Mouse (Mus musculus): ENCODE measurements at regions not wholly inside any gene's neighbourhood (a gene's known extent, or its start where the extent isn't known, plus 50 kb on each side); places are given as distances from the start of the nearest gene placed in this dataset.
A peak's percentile ranks its signal among the peaks of the same experiment; 100 is the strongest.

GRCm38 (mm10) chr8:112212170-112212569 is 197.3 kb upstream of the Gm6793 start:
- peak; percentile 4 for DNase-seq (ENCODE audit: low spot score)

DNA sequence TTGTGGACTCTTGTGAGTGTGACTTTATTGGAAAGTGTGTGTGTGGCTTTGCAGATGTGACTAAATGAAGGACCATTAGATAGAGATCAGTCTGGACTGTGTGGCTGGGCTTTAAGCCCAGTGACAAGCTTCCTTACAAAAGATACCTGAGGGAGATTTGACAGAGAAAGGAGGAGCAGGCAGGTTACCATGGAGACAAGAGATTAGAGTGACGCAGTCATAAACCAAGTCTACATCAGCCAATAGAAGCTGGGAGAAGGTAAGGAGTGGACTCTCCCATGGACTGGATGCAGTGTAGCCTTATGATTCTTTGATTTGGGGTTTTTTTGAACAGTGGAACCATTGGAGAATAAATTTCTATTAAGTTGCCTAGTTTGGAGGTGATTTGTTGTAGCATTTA is 181.6 kb upstream of the Gm6793 start:
- DNase-seq (ENCODE audit: low spot score) = no peak

- DNase-seq (ENCODE audit: low spot score) = no peak
These were observed 181.0 kb upstream of the Gm6793 start for GRCm38 (mm10) chr8:112195880-112196279.

GRCm38 (mm10) chr8:112191846-112192245 is 177.0 kb upstream of the Gm6793 start:
- peak; percentile 56 for DNase-seq (ENCODE audit: low spot score)

GRCm38 (mm10) chr8:112189698-112190097 is 174.9 kb upstream of the Gm6793 start:
- no peak for DNase-seq (ENCODE audit: low spot score)

GRCm38 (mm10) chr8:112170184-112170583 is 155.3 kb upstream of the Gm6793 start:
- DNase-seq (ENCODE audit: low spot score) = no peak

DNA sequence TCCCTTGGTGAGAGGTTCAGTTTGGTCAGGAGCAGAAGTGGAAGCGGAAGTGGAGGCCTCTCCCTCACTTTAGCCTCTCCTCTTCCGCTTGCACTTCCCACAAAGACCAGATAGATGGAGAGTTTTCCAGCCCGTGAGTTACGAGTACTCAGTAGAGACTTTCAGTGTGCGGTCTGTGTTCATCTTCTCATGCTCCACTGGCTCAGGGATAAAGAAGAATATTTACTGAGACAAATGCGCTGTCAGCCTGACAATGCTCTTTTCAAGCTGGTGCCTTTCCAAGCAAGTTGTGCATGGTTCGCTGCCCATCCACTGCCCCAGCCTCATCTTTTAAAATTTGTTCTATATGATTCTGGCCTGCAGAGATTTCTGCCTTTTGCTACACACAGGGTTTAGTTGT is 141.8 kb upstream of the Gm6793 start:
- no peak for DNase-seq (ENCODE audit: low spot score)

DNA sequence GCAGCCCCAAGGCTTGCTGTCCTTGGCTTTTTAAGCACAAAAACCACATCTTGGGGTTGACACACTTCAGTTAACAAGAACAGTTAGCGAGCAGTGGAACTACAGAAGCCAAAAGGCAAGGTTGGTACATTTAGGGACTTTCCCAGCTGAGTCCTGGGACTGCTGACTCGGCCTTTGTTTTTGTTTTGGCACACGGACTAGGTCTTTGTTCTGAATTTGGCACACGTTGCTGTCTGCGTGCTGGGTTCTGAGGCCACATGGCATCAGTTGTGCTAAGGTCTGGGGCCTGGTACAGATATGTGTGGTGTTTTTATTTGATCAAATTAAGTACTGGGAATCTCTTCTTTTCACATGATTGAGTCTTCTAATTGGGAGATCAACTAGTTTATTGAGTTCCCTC is 124.1 kb upstream of the Gm6793 start:
- DNase-seq (ENCODE audit: low spot score) = peak; percentile 11

- DNase-seq (ENCODE audit: low spot score) = no peak
These were observed 115.4 kb upstream of the Gm6793 start for GRCm38 (mm10) chr8:112130196-112130595.

DNA sequence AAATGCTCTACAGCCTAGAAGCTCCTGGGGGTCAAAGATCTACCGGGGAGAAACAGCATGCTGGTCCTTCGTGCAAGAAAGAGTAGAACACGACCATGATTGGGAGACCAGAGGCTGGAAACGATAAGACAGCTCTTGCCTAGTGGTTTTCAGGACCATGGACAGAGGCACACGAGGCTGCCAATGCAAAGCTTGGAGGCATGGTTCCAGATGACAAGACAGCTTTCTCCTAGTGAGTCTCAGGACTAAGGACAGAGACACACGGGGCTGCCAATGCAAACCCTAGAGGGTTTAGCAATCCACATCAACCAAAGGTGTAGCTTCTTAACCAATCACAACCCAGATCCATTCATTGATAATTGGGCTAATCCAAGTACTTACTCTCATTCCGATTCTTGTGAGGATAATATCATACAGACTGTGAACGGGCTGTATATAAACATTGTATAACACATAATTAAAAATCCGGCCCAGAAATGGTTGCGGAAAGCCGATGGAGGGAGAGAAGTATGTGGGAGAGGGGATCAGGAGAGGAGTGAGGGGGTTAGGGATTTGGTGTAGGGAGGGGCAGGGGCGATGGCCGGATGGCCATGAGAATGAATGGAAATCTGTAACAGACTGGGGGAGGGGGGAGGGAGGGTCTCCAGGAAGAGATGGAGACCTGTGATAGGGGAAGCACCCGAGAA is 114.1 kb upstream of the Gm6793 start:
- peak; percentile 5 for DNase-seq (ENCODE audit: low spot score)

- DNase-seq (ENCODE audit: low spot score) = no peak
These were observed 97.1 kb upstream of the Gm6793 start for GRCm38 (mm10) chr8:112111950-112112349.

GRCm38 (mm10) chr8:112097883-112098635 is 83.2 kb upstream of the Gm6793 start:
- DNase-seq (ENCODE audit: low spot score) = peak; percentile 37

GRCm38 (mm10) chr8:112094881-112095280 is 80.0 kb upstream of the Gm6793 start:
- no peak for DNase-seq (ENCODE audit: low spot score)

GRCm38 (mm10) chr8:112093554-112093953 is 78.7 kb upstream of the Gm6793 start:
- DNase-seq (ENCODE audit: low spot score) = no peak

DNA sequence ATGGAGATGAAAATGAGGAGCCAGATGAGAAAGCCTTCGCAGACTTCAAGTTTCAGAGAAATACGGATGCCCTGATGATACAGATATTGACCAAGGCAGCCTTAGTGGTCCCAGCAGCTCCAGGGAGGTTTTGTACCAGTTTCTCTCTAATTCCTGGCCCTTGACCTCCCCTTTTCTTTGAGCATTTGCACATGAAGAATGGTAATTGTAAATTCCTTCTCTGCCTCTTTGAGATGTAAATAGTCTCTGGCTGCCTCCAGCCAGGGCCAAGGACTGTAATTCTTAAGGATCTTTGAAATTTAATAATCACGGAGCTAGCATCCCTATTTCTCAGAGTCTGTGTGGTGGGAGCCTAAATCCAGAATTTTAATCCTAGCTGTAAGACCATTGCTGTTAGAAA is 78.0 kb upstream of the Gm6793 start:
- DNase-seq (ENCODE audit: low spot score) = no peak

DNA sequence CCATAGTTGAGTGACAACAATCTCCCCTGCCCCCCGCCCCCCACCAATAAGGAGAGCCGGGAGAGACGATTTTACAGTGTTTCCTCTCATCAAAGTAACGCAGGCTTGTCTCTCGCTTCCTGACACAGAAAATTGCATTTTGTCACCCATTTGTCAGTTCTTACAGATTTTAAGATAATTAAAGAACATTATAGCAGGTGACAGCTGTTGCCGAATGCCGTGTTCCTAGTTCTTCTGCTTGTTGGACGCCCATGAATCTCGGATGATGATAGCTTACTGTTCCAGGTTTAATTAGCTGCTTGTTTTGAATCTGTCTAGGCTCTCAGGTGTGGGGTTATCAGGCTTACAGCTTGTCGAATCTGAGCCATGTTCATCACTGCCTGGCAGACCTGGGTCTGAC is 63.8 kb upstream of the Gm6793 start:
- peak; percentile 13 for DNase-seq (ENCODE audit: low spot score)

GRCm38 (mm10) chr8:112072205-112072604 is 57.4 kb upstream of the Gm6793 start:
- peak; percentile 8 for DNase-seq (ENCODE audit: low spot score)

- DNase-seq (ENCODE audit: low spot score) = no peak
These were observed 55.4 kb upstream of the Gm6793 start for GRCm38 (mm10) chr8:112070251-112070650.

All from layer of hippocampus, adult 11-12 months (tissue).